Mouse (Mus musculus): ENCODE results near the gene Tyms. TPM values are rescaled to one million over a fixed set of nuclear protein-coding genes. Genes with fewer than 3 reads are reported as not detected.
"Not testable (repeated sequence)": the region's sequence is repeated elsewhere in the genome, so short reads cannot be mapped to it uniquely, and the experiment has no call there.

The Tyms gene
- total and polyA plus RNA-seq, 3 experiments, result 2.3 to 3.8 (median 3.3) TPM

DNA sequence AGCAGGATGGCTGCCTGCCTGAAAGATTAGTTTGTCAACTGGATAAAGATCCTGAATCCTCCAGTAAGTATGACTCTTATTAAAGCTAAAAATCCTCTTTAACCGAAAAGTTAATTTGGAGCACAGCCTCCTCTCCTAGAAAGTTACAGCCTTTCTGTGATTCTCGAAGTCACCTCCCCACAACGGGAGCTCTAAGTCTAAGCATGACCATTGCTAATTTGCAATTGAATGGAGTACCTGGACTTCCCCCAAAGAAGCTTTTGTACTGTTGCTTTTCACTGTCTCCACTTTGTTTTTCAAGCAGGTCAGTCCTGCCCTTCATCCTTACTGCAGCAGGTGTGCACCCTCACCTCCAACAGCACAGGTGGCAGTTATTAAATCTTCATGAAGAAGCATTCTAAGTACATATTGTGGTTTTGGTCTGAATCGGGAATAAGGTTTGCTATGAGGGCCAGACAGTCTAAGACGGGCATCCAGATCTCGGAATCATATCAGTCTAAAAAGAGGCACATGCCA lies 15.1 kb downstream of the Tyms start:
- intact Hi-C loops (cut with DNase I), result no loop called here
- 87% methylated on average over 6 of the region's 6 CpGs for WGBS
- H3K36me3 ChIP-seq (ENCODE audit: control insufficient read depth, insufficient read depth, low read length), result no peaks in the 10 kb centered on the region
- no peak for DNase-seq
- H3K4me3 ChIP-seq, result no peak overlapping the region
- H3K4me1 ChIP-seq (ENCODE audit: control insufficient read depth, insufficient read depth, low read length), result no peaks in the 10 kb centered on the region
- no peaks in the 10 kb centered on the region for H3K79me2 ChIP-seq (replicated peaks; ENCODE audit: control insufficient read depth, insufficient read depth, low read length)
- no peak for TF ChIP-seq CTCF (IDR thresholded peaks at IDR 0.05)
- no peak for TF ChIP-seq POLR2A (IDR thresholded peaks at IDR 0.05; ENCODE audit: insufficient read depth, low read depth, low read length)
- no peak for TF ChIP-seq EP300 (IDR thresholded peaks at IDR 0.05; ENCODE audit: insufficient read depth, low read depth, low read length)
- H3K27ac ChIP-seq, result no peak overlapping the region
- H3K9ac ChIP-seq (ENCODE audit: low read depth, low read length), result no peak overlapping the region
- no peaks in the 10 kb centered on the region for H3K27me3 ChIP-seq (ENCODE audit: control insufficient read depth, insufficient read depth, low read length)

DNA sequence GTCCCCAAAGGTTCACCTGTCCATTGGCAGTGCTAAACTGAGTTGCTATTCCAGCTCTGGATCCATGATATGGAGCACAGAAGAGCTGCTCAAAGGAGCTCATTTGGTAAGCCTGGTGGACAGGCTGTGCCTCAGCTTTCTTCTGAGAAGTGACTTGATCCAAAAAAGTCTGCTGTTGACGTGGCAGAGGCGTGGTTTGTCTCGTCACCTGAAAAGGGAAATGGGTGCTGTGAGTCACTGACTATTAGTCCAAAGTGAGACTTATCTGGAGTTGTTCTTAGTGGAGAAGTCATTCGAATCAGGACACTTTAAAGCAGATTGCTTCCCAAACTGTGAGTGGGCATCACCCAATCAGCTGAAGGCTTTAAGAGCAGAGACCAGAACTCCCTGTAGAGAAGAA lies 33.6 kb downstream of the Tyms start:
- H3K36me3 ChIP-seq (ENCODE audit: control insufficient read depth, insufficient read depth, low read length); H3K4me1 ChIP-seq (ENCODE audit: control insufficient read depth, insufficient read depth, low read length); H3K27ac ChIP-seq; DNase-seq; H3K9ac ChIP-seq (ENCODE audit: low read depth, low read length); H3K4me3 ChIP-seq; intact Hi-C loops (cut with DNase I); H3K79me2 ChIP-seq (replicated peaks; ENCODE audit: control insufficient read depth, insufficient read depth, low read length); H3K27me3 ChIP-seq (ENCODE audit: control insufficient read depth, insufficient read depth, low read length): not testable (repeated sequence)
- 65% methylated on average over 4 of the region's 4 CpGs for WGBS

DNA sequence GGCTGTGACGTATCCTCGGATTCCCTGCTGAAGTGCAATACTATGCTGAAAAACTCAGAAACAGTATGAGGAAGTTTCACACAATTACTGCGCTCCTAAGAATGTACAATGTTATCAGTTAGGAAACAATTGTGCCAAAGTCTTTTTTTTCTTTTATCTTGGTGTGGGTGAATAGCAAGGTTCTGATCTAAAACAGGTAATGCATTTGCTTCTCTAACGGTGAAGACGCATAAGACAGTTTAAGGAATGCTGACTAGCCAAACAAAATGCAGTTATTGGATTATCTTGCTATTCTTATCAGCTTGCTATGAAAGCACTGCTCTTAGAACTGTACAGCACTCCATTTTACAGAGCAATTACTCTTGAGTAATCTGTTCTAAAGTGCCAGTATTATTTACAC lies 34.1 kb downstream of the Tyms start:
- H3K36me3 ChIP-seq (ENCODE audit: control insufficient read depth, insufficient read depth, low read length); H3K4me3 ChIP-seq; H3K79me2 ChIP-seq (replicated peaks; ENCODE audit: control insufficient read depth, insufficient read depth, low read length); DNase-seq; H3K4me1 ChIP-seq (ENCODE audit: control insufficient read depth, insufficient read depth, low read length); intact Hi-C loops (cut with DNase I); H3K27ac ChIP-seq; H3K9ac ChIP-seq (ENCODE audit: low read depth, low read length); H3K27me3 ChIP-seq (ENCODE audit: control insufficient read depth, insufficient read depth, low read length): not testable (repeated sequence)
- 47% methylated on average over 5 of the region's 5 CpGs for WGBS

DNA sequence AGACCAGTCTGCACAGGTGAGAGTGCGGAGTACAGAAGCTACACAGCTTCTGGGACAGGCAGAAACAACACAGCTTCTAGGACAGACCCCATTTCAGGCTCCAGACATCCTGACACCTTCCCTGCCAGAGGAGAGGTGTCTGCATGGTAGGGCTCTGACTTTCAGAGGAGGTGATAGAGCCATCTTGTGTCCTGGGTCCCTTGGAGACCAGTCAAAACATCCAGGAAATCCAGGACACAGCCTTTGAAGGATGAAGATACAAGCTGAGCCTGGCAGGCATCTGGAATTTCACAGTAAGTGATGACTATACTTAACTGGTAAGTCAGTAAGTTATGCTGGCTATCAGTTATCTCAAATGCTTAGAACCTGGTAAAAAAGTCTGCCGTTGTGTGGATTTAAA lies 36.3 kb downstream of the Tyms start:
- DNase-seq; H3K4me3 ChIP-seq; H3K27ac ChIP-seq; H3K4me1 ChIP-seq (ENCODE audit: control insufficient read depth, insufficient read depth, low read length); H3K36me3 ChIP-seq (ENCODE audit: control insufficient read depth, insufficient read depth, low read length); H3K9ac ChIP-seq (ENCODE audit: low read depth, low read length); H3K79me2 ChIP-seq (replicated peaks; ENCODE audit: control insufficient read depth, insufficient read depth, low read length); H3K27me3 ChIP-seq (ENCODE audit: control insufficient read depth, insufficient read depth, low read length); intact Hi-C loops (cut with DNase I): not testable (repeated sequence)
- 70% methylated on average over 2 of the region's 2 CpGs for whole genome bisulfite sequencing

DNA sequence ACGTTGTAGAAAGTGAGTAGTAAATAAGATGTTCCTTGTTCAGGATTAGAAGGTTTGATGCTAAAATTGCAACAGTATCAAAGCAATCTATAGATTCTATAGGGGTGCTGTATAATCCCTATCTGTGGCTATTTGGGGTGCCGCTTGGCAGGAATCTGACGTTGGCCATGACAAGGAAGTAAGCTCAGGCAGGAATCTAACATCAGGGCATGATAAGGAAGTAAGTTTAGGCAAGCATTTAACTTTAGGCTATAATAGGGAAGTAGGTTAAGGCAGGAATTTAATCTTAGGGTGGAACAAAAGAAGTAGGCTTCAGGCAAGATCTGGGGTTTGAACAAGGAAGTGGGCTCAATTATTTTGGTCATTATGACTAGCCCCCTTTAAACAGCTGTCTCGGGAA lies 37.6 kb downstream of the Tyms start:
- 71% methylated on average over 4 of the region's 4 CpGs for WGBS
- H3K4me3 ChIP-seq; H3K9ac ChIP-seq (ENCODE audit: low read depth, low read length); H3K27ac ChIP-seq; H3K27me3 ChIP-seq (ENCODE audit: control insufficient read depth, insufficient read depth, low read length); H3K79me2 ChIP-seq (replicated peaks; ENCODE audit: control insufficient read depth, insufficient read depth, low read length); H3K36me3 ChIP-seq (ENCODE audit: control insufficient read depth, insufficient read depth, low read length); H3K4me1 ChIP-seq (ENCODE audit: control insufficient read depth, insufficient read depth, low read length); intact Hi-C loops (cut with DNase I); DNase-seq: not testable (repeated sequence)

DNA sequence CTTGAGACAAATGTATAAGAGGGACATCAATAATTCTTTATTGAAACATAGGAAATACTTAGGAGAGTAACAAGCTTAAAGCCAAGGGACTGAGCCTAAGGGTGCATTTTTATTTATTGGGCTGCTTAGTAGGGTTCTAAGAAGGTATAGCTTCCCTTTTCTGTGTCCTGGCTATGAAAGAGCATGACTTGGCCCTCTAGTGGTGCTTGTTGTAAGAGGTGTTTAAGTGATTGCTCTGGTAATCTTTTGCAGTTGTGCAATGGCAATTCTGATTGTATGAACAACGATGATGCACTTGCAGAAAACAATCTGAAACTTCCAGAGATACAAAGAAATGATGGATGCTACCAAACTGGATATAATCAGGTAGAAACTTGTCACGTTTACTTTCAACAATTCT lies 58.8 kb downstream of the Tyms start:
- DNase-seq, result no peak
- no peaks in the 10 kb centered on the region for H3K36me3 ChIP-seq (ENCODE audit: control insufficient read depth, insufficient read depth, low read length)
- intact Hi-C loops (cut with DNase I), result loop anchor here (1.0 to 5.0 kb wide), 2 partner anchors 58 to 191 kb away; partner anchors contain the start of gene Tyms

More for the DNA sequence above, 58.8 kb downstream of the Tyms start:
- Histone ChIP-seq H3K79me2 (replicated peaks; ENCODE audit: control insufficient read depth, insufficient read depth, low read length) (no peaks in the 10 kb centered on the region), H3K27ac (no peak overlapping the region), H3K9ac (ENCODE audit: low read depth, low read length) (no peak overlapping the region), H3K4me1 (ENCODE audit: control insufficient read depth, insufficient read depth, low read length) (no peaks in the 10 kb centered on the region; the same call in 1 of the 2 replicates), H3K4me3 (no peak overlapping the region), H3K27me3 (ENCODE audit: control insufficient read depth, insufficient read depth, low read length) (no peaks in the 10 kb centered on the region)
- TF ChIP-seq CTCF (IDR thresholded peaks at IDR 0.05) (peak; percentile 72), POLR2A (IDR thresholded peaks at IDR 0.05; ENCODE audit: insufficient read depth, low read depth, low read length) (no peak)
- WGBS, result 54% methylated on average over 2 of the region's 2 CpGs

Measured in heart, adult 2 months (tissue).